Mouse (Mus musculus): Measurements from ENCODE around the gene Lmbrd1. TPM values are rescaled to one million over a fixed set of nuclear protein-coding genes. Genes with fewer than 3 reads are reported as not detected.

Lmbrd1 gene
- polyA plus RNA-seq, 1 experiment from 2014 or later, result 27.1 TPM

- WGBS, result 24% methylated on average over 9 of the region's 9 CpGs
- Histone ChIP-seq H3K9ac (ENCODE audit: low read depth, low read length) (no peak overlapping the region), H3K4me3 (ENCODE audit: low read depth, low read length) (no peak overlapping the region), H3K36me3 (ENCODE audit: control insufficient read depth, insufficient read depth, low read length) (peaks cover 5% of the 10 kb centered on the region), H3K4me2 (ENCODE audit: low read depth, low read length) (no peak overlapping the region), H3K27me3 (replicated peaks; ENCODE audit: control insufficient read depth, insufficient read depth, low read length) (no peaks in the 10 kb centered on the region), H3K4me1 (ENCODE audit: control insufficient read depth, insufficient read depth, low read length) (no peaks in the 10 kb centered on the region), H3K27ac (replicated peaks; ENCODE audit: low read depth, low read length) (no peak overlapping the region), H3K9me3 (ENCODE audit: control insufficient read depth, low read length) (no peaks in the 10 kb centered on the region)
- DNase-seq (ENCODE audit: low spot score), result peak; percentile 74
- peak; percentile 58 for ATAC-seq (ENCODE audit: low read depth)
Observed at GRCm38 (mm10) chr1:24699320-24699719, 20.9 kb downstream of the Lmbrd1 start.

- DNase-seq (ENCODE audit: low spot score) (peak; percentile 23), ATAC-seq (ENCODE audit: low read depth) (peak; percentile 50; the same call in 1 of the 2 replicates)
- peaks cover 5% of the 10 kb centered on the region; the same call in 1 of the 2 replicates for H3K4me1 ChIP-seq (ENCODE audit: control insufficient read depth, insufficient read depth, low read length)
- H3K9ac ChIP-seq (ENCODE audit: low read depth, low read length), result no peak overlapping the region
- no peaks in the 10 kb centered on the region for H3K27me3 ChIP-seq (replicated peaks; ENCODE audit: control insufficient read depth, insufficient read depth, low read length)
- H3K36me3 ChIP-seq (ENCODE audit: control insufficient read depth, insufficient read depth, low read length), result peaks cover 5% of the 10 kb centered on the region
- no peak overlapping the region for H3K27ac ChIP-seq (replicated peaks; ENCODE audit: low read depth, low read length)
- no peak overlapping the region for H3K4me2 ChIP-seq (ENCODE audit: low read depth, low read length)
- H3K4me3 ChIP-seq (ENCODE audit: low read depth, low read length), result no peak overlapping the region
- H3K9me3 ChIP-seq (ENCODE audit: control insufficient read depth, low read length), result no peaks in the 10 kb centered on the region
- WGBS, result 82% methylated on average over 5 of the region's 5 CpGs
Observed at GRCm38 (mm10) chr1:24700241-24700640, 21.8 kb downstream of the Lmbrd1 start.

- no peak overlapping the region for H3K27ac ChIP-seq (replicated peaks; ENCODE audit: low read depth, low read length)
- H3K4me3 ChIP-seq (ENCODE audit: low read depth, low read length), result no peak overlapping the region
- H3K27me3 ChIP-seq (replicated peaks; ENCODE audit: control insufficient read depth, insufficient read depth, low read length), result no peaks in the 10 kb centered on the region
- no peak overlapping the region for H3K4me2 ChIP-seq (ENCODE audit: low read depth, low read length)
- DNase-seq (ENCODE audit: low spot score), result no peak
- ATAC-seq (ENCODE audit: low read depth), result no peak
- H3K9me3 ChIP-seq (ENCODE audit: control insufficient read depth, low read length), result no peaks in the 10 kb centered on the region
- H3K36me3 ChIP-seq (ENCODE audit: control insufficient read depth, insufficient read depth, low read length), result 0 out of 2 replicates have a peak, but pooled peaks cover 5% of the 10 kb centered on the region
- H3K4me1 ChIP-seq (ENCODE audit: control insufficient read depth, insufficient read depth, low read length), result peaks cover 5% of the 10 kb centered on the region; the same call in 1 of the 2 replicates
- no peak overlapping the region for H3K9ac ChIP-seq (ENCODE audit: low read depth, low read length)
- WGBS, result 60% methylated on average over 6 of the region's 6 CpGs
Observed at GRCm38 (mm10) chr1:24703821-24704220, 25.4 kb downstream of the Lmbrd1 start.

GRCm38 (mm10) chr1:24716301-24716700, 37.9 kb downstream of the Lmbrd1 start:
- no peak overlapping the region for H3K4me2 ChIP-seq (ENCODE audit: low read depth, low read length)
- no peak overlapping the region for H3K27ac ChIP-seq (replicated peaks; ENCODE audit: low read depth, low read length)
- no peak overlapping the region for H3K9ac ChIP-seq (ENCODE audit: low read depth, low read length)
- 89% methylated on average over 4 of the region's 4 CpGs for WGBS
- no peak for ATAC-seq (ENCODE audit: low read depth)
- H3K4me3 ChIP-seq (ENCODE audit: low read depth, low read length), result no peak overlapping the region
- DNase-seq (ENCODE audit: low spot score), result no peak
- H3K9me3 ChIP-seq (ENCODE audit: control insufficient read depth, low read length), result peaks cover 5% of the 10 kb centered on the region; the same call in 1 of the 2 replicates
- H3K4me1 ChIP-seq (ENCODE audit: control insufficient read depth, insufficient read depth, low read length), result no peaks in the 10 kb centered on the region
- peaks cover 27% of the 10 kb centered on the region; the same call in 1 of the 2 replicates for H3K36me3 ChIP-seq (ENCODE audit: control insufficient read depth, insufficient read depth, low read length)
- no peaks in the 10 kb centered on the region for H3K27me3 ChIP-seq (replicated peaks; ENCODE audit: control insufficient read depth, insufficient read depth, low read length)

- H3K9me3 ChIP-seq (ENCODE audit: control insufficient read depth, low read length), result peaks cover 5% of the 10 kb centered on the region; the same call in 1 of the 2 replicates
- H3K4me2 ChIP-seq (ENCODE audit: low read depth, low read length), result no peak overlapping the region
- no peaks in the 10 kb centered on the region for H3K27me3 ChIP-seq (replicated peaks; ENCODE audit: control insufficient read depth, insufficient read depth, low read length)
- no peak for ATAC-seq (ENCODE audit: low read depth)
- peaks cover 24% of the 10 kb centered on the region; the same call in 1 of the 2 replicates for H3K36me3 ChIP-seq (ENCODE audit: control insufficient read depth, insufficient read depth, low read length)
- H3K4me1 ChIP-seq (ENCODE audit: control insufficient read depth, insufficient read depth, low read length), result no peaks in the 10 kb centered on the region
- H3K9ac ChIP-seq (ENCODE audit: low read depth, low read length), result no peak overlapping the region
- DNase-seq (ENCODE audit: low spot score), result no peak
- no peak overlapping the region for H3K27ac ChIP-seq (replicated peaks; ENCODE audit: low read depth, low read length)
- no peak overlapping the region for H3K4me3 ChIP-seq (ENCODE audit: low read depth, low read length)
- 64% methylated on average over 3 of the region's 3 CpGs for WGBS
Observed at GRCm38 (mm10) chr1:24719621-24720020, 41.2 kb downstream of the Lmbrd1 start.

GRCm38 (mm10) chr1:24720209-24720608, 41.8 kb downstream of the Lmbrd1 start:
- Histone ChIP-seq H3K27ac (replicated peaks; ENCODE audit: low read depth, low read length) (no peak overlapping the region), H3K36me3 (ENCODE audit: control insufficient read depth, insufficient read depth, low read length) (peaks cover 19% of the 10 kb centered on the region; the same call in 1 of the 2 replicates), H3K4me2 (ENCODE audit: low read depth, low read length) (no peak overlapping the region), H3K9ac (ENCODE audit: low read depth, low read length) (no peak overlapping the region), H3K27me3 (replicated peaks; ENCODE audit: control insufficient read depth, insufficient read depth, low read length) (no peaks in the 10 kb centered on the region), H3K4me3 (ENCODE audit: low read depth, low read length) (no peak overlapping the region), H3K4me1 (ENCODE audit: control insufficient read depth, insufficient read depth, low read length) (no peaks in the 10 kb centered on the region), H3K9me3 (ENCODE audit: control insufficient read depth, low read length) (peaks cover 5% of the 10 kb centered on the region; the same call in 1 of the 2 replicates)
- 73% methylated on average over 1 of the region's 1 CpGs for WGBS
- DNase-seq (ENCODE audit: low spot score) (no peak), ATAC-seq (ENCODE audit: low read depth) (no peak)

GRCm38 (mm10) chr1:24729784-24730183, 51.4 kb downstream of the Lmbrd1 start:
- Histone ChIP-seq H3K4me2 (ENCODE audit: low read depth, low read length) (no peak overlapping the region), H3K4me3 (ENCODE audit: low read depth, low read length) (no peak overlapping the region), H3K27me3 (replicated peaks; ENCODE audit: control insufficient read depth, insufficient read depth, low read length) (no peaks in the 10 kb centered on the region), H3K36me3 (ENCODE audit: control insufficient read depth, insufficient read depth, low read length) (peaks cover 51% of the 10 kb centered on the region), H3K4me1 (ENCODE audit: control insufficient read depth, insufficient read depth, low read length) (no peaks in the 10 kb centered on the region), H3K9me3 (ENCODE audit: control insufficient read depth, low read length) (no peaks in the 10 kb centered on the region), H3K27ac (replicated peaks; ENCODE audit: low read depth, low read length) (no peak overlapping the region), H3K9ac (ENCODE audit: low read depth, low read length) (no peak overlapping the region)
- 93% methylated on average over 11 of the region's 11 CpGs for WGBS
- DNase-seq (ENCODE audit: low spot score) (no peak), ATAC-seq (ENCODE audit: low read depth) (no peak)

GRCm38 (mm10) chr1:24732286-24732685, 53.9 kb downstream of the Lmbrd1 start:
- no peak overlapping the region for H3K4me3 ChIP-seq (ENCODE audit: low read depth, low read length)

GRCm38 (mm10) chr1:24734866-24735265, 56.4 kb downstream of the Lmbrd1 start:
- ATAC-seq (ENCODE audit: low read depth) (no peak), DNase-seq (ENCODE audit: low spot score) (peak; percentile 56)
- no peaks in the 10 kb centered on the region for H3K27me3 ChIP-seq (replicated peaks; ENCODE audit: control insufficient read depth, insufficient read depth, low read length)
- H3K9me3 ChIP-seq (ENCODE audit: control insufficient read depth, low read length), result no peaks in the 10 kb centered on the region
- no peaks in the 10 kb centered on the region for H3K4me1 ChIP-seq (ENCODE audit: control insufficient read depth, insufficient read depth, low read length)
- no peak overlapping the region for H3K4me2 ChIP-seq (ENCODE audit: low read depth, low read length)
- WGBS, result 26% methylated on average over 5 of the region's 5 CpGs
- H3K27ac ChIP-seq (replicated peaks; ENCODE audit: low read depth, low read length), result no peak overlapping the region
- H3K4me3 ChIP-seq (ENCODE audit: low read depth, low read length), result no peak overlapping the region
- H3K36me3 ChIP-seq (ENCODE audit: control insufficient read depth, insufficient read depth, low read length), result peaks cover 35% of the 10 kb centered on the region
- H3K9ac ChIP-seq (ENCODE audit: low read depth, low read length), result no peak overlapping the region

More at GRCm38 (mm10) chr1:24732286-24732685, 53.9 kb downstream of the Lmbrd1 start:
- no peaks in the 10 kb centered on the region for H3K4me1 ChIP-seq (ENCODE audit: control insufficient read depth, insufficient read depth, low read length)
- DNase-seq (ENCODE audit: low spot score) (no peak), ATAC-seq (ENCODE audit: low read depth) (no peak)
- H3K9ac ChIP-seq (ENCODE audit: low read depth, low read length), result no peak overlapping the region
- H3K4me2 ChIP-seq (ENCODE audit: low read depth, low read length), result no peak overlapping the region
- H3K27me3 ChIP-seq (replicated peaks; ENCODE audit: control insufficient read depth, insufficient read depth, low read length), result no peaks in the 10 kb centered on the region
- peaks cover 51% of the 10 kb centered on the region for H3K36me3 ChIP-seq (ENCODE audit: control insufficient read depth, insufficient read depth, low read length)
- WGBS, result 90% methylated on average over 3 of the region's 3 CpGs
- H3K27ac ChIP-seq (replicated peaks; ENCODE audit: low read depth, low read length), result no peak overlapping the region
- no peaks in the 10 kb centered on the region for H3K9me3 ChIP-seq (ENCODE audit: control insufficient read depth, low read length)
